Mouse (Mus musculus) heart, postnatal 0 days (tissue): ENCODE data around the gene Dclre1b.

Experiments used
- CTCF ChIP-seq: IDR thresholded peaks from 2 replicates; pipeline ENCODE4 v1.5.1; 2016; ENCODE audit warnings: antibody characterized with exemption, control low read depth, low read depth
- EP300 ChIP-seq: IDR thresholded peaks from 2 replicates; pipeline ENCODE4 v1.6.1; 2016; ENCODE audit warnings: antibody characterized with exemption, low read depth

GRCm38 (mm10) chr3:103771531-103772130 is 37.6 kb downstream of the Dclre1b start:
- TF ChIP-seq CTCF (no peak), EP300 (0 out of 2 replicates have a peak, but pooled peaks have one; percentile 56)
